Comparison of ENCODE assay signal across 31 mouse cellular contexts in the genomic region with DNA sequence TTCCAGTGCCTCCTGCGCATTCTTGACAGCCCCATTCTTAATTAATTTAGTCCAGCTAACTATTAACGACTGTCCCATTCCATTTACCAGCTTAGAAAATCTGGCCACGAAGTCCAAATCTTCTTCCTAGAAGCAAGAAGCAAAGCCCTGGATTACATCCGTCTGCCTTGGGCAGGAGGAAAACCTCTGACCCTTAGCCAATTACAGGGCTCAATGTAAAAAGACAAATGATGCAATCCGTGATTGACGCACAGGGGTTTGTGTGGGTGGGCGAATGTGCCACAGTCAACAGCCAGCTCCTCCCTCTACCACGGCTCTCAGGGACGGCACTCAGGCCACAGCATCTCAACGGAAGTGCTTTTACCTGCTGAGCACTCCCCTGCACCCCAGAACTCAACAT. TPM values are rescaled to one million over a fixed set of nuclear protein-coding genes. Genes with fewer than 3 reads are reported as not detected.
DNase-seq lines count a peak whose midpoint lies in the region; ATAC-seq and TF ChIP-seq lines count a peak whose summit lies in the region.
"Had no signal": no experiment of that assay in that cellular context is flagged by ENCODE, and none has a peak within 500 bp of the region (broad histone marks: within the 10 kb centered on the region; RNA-seq: fewer than 3 reads in every experiment).

No protein-coding gene starts in this region.

- H3K27ac ChIP-seq in lung, postnatal 0 days (ENCODE audit: low read length): no peak overlapping the region
- H3K27ac ChIP-seq: embryonic facial prominence, embryonic 12.5 days; embryonic facial prominence, embryonic 15.5 days; forebrain, embryonic 12.5 days; forebrain, embryonic 15.5 days; hindbrain, embryonic 12.5 days; hindbrain, embryonic 15.5 days had no signal

- peak; percentile 53 for DNase-seq in kidney, adult 9 months
- no peak for DNase-seq in kidney, adult 18-20 months
- DNase-seq in lung, postnatal 36 days: peak; percentile 46
- DNase-seq in lung, postnatal 0 days (ENCODE audit: low spot score): no peak
- DNase-seq in MN1 (ENCODE audit: low spot score): peak; percentile 81
- DNase-seq in yolk sac, embryonic 10.5 days (ENCODE audit: low spot score): no peak
- DNase-seq in cerebellum, postnatal 14 days: no peak
- DNase-seq: adrenal gland, adult 8-10 months; adrenal gland, postnatal 25 days; cerebellum, adult 11-12 months; cerebellum, adult 8-10 months; cerebellum, postnatal 25 days; gastrocnemius, postnatal 25 days had no signal

- no peak overlapping the region for H3K4me2 ChIP-seq in lung, postnatal 0 days (replicated peaks; ENCODE audit: low read depth, low read length)
- H3K4me2 ChIP-seq: embryonic facial prominence, embryonic 12.5 days; embryonic facial prominence, embryonic 15.5 days; forebrain, embryonic 12.5 days; forebrain, embryonic 15.5 days; heart, embryonic 11.5 days; hindbrain, embryonic 12.5 days; hindbrain, embryonic 15.5 days had no signal

- H3K4me1 ChIP-seq in lung, postnatal 0 days (ENCODE audit: insufficient read depth, low read depth, low read length): no peaks in the 10 kb centered on the region
- H3K4me1 ChIP-seq: embryonic facial prominence, embryonic 12.5 days; embryonic facial prominence, embryonic 15.5 days; forebrain, embryonic 12.5 days; forebrain, embryonic 15.5 days; hindbrain, embryonic 12.5 days; hindbrain, embryonic 15.5 days had no signal

- no peak for TF ChIP-seq CTCF in lung, postnatal 0 days (IDR thresholded peaks at IDR 0.05)

- 73% methylated on average over 9 of the region's 10 CpGs for WGBS in lung, postnatal 0 days

- no peak for ATAC-seq in lung, postnatal 0 days
- ATAC-seq in megakaryocyte progenitor cell, adult 5-6 weeks (replicated peaks; ENCODE audit: poor library complexity): peak; percentile 49; the same call in 1 of the 2 replicates
- ATAC-seq: activated CD4-positive, CD25-positive, alpha-beta regulatory T cell, adult 4 months; CD4-positive, CD25-positive, alpha-beta regulatory T cell, adult 4 months; forebrain, embryonic 15.5 days had no signal

- no peak for TF ChIP-seq EP300 in lung, postnatal 0 days (IDR thresholded peaks at IDR 0.05)

- no peak overlapping the region for H3K4me3 ChIP-seq in lung, postnatal 0 days (ENCODE audit: low read depth, low read length)
- H3K4me3 ChIP-seq: embryonic facial prominence, embryonic 12.5 days; embryonic facial prominence, embryonic 15.5 days; forebrain, embryonic 12.5 days; forebrain, embryonic 15.5 days; hindbrain, embryonic 12.5 days; hindbrain, embryonic 15.5 days had no signal

- H3K9ac ChIP-seq in lung, postnatal 0 days (replicated peaks; ENCODE audit: low read depth): no peak overlapping the region
- H3K9ac ChIP-seq: embryonic facial prominence, embryonic 12.5 days; embryonic facial prominence, embryonic 15.5 days; forebrain, embryonic 12.5 days; forebrain, embryonic 15.5 days; hindbrain, embryonic 12.5 days; hindbrain, embryonic 15.5 days had no signal

- H3K9me3 ChIP-seq in lung, postnatal 0 days (ENCODE audit: low read length): no peaks in the 10 kb centered on the region
- H3K9me3 ChIP-seq: embryonic facial prominence, embryonic 12.5 days; embryonic facial prominence, embryonic 15.5 days; forebrain, embryonic 12.5 days; forebrain, embryonic 15.5 days; hindbrain, embryonic 12.5 days; hindbrain, embryonic 15.5 days had no signal

- H3K27me3 ChIP-seq in lung, postnatal 0 days (replicated peaks; ENCODE audit: insufficient read depth, low read length): no peaks in the 10 kb centered on the region
- H3K27me3 ChIP-seq: embryonic facial prominence, embryonic 12.5 days; embryonic facial prominence, embryonic 15.5 days; forebrain, embryonic 12.5 days; forebrain, embryonic 15.5 days; hindbrain, embryonic 12.5 days; hindbrain, embryonic 15.5 days had no signal

- H3K36me3 ChIP-seq in lung, postnatal 0 days (ENCODE audit: insufficient read depth, low read length): peaks cover 23% of the 10 kb centered on the region

RNA-seq across cellular contexts. Expression of gene Xpot, which starts 14.5 kb away (rescaled TPM):
- 19.9 and 25.7 TPM in 2 replicates for polyA plus RNA-seq in lung, postnatal 0 days (2015; fragmentation: Nextera tagmentation; extraction: Ambion mirVana)
- 88.9 and 102 TPM in 2 replicates for total RNA-seq in megakaryocyte progenitor cell, adult 5-6 weeks (2015)
- 93.7 and 151 TPM in 2 replicates for total RNA-seq in megakaryocyte progenitor cell, adult 5-6 weeks (2017)

RNA-seq across cellular contexts. Expression of gene Tbk1, which starts 25.0 kb away (rescaled TPM):
- polyA plus RNA-seq in lung, postnatal 0 days (2015; fragmentation: Nextera tagmentation; extraction: Ambion mirVana): 25.9 and 28.0 TPM in 2 replicates
- total RNA-seq in megakaryocyte progenitor cell, adult 5-6 weeks (2015): 36.9 and 39.3 TPM in 2 replicates
- total RNA-seq in megakaryocyte progenitor cell, adult 5-6 weeks (2017): 71.9 and 78.3 TPM in 2 replicates

RNA-seq across cellular contexts. Expression of gene D930020B18Rik, which starts 29.8 kb away (rescaled TPM):
- polyA plus RNA-seq in lung, postnatal 0 days (2015; fragmentation: Nextera tagmentation; extraction: Ambion mirVana): 0.44 and 0.48 TPM in 2 replicates
- total RNA-seq in megakaryocyte progenitor cell, adult 5-6 weeks (2015): not detected in 2 replicates
- total RNA-seq in megakaryocyte progenitor cell, adult 5-6 weeks (2017): not detected in 2 replicates
- total RNA-seq: adrenal gland, adult 8-10 months; adrenal gland, postnatal 25 days; gastrocnemius, adult 8-10 months; gastrocnemius, postnatal 25 days; heart, adult 8-10 months; heart, postnatal 25 days; hematopoietic stem cell, adult 5-6 weeks had no signal
- polyA plus RNA-seq: C2C12; gonadal fat pad, adult 2 months; heart, embryonic 11.5 days; heart, embryonic 14.5 days; heart, postnatal 0 days had no signal

Comparison
In these comparisons a context has a peak if more than half of its experiments do, and no peak if none do; other contexts are left out.
1. DNase-seq: peak in kidney, adult 9 months (single experiment), lung, postnatal 36 days (single experiment) and MN1 (single experiment); none in kidney, adult 18-20 months (single experiment), lung, postnatal 0 days (single experiment), yolk sac, embryonic 10.5 days (single experiment) and cerebellum, postnatal 14 days (0 of 2).